Mouse (Mus musculus) G1E-ER4 (cell line): ENCODE data around the gene Tbxa2r. TPM values are rescaled to one million over a fixed set of nuclear protein-coding genes. Genes with fewer than 3 reads are reported as not detected.

Experiments
- GATA1 ChIP-seq: IDR thresholded peaks from one replicate; pipeline ENCODE4 v1.8.0; 2012; ENCODE audit warnings: low read length, inconsistent platforms
- polyA plus RNA-seq: library from polyadenylated mRNA; stranded (reverse); fragments of >175 nt; gene quantifications from 2 replicates; pipeline ENCODE4 v1.2.3, GENCODE M21; 2012

Gene Tbxa2r
- polyA plus RNA-seq, result not detected in 2 replicates

- no peak for TF ChIP-seq GATA1
These were observed at the start of gene Tbxa2r for GRCm38 (mm10) chr10:81328386-81328785. TSS of gene Tbxa2r (plus strand) at chr10:81328731.

GRCm38 (mm10) chr10:81279496-81279895 is 49.0 kb upstream of the Tbxa2r start:
- TF ChIP-seq GATA1, result no peak

GRCm38 (mm10) chr10:81284189-81284588 is 44.3 kb upstream of the Tbxa2r start:
- no peak for TF ChIP-seq GATA1

GRCm38 (mm10) chr10:81284719-81285118 is 43.8 kb upstream of the Tbxa2r start:
- TF ChIP-seq GATA1, result no peak

GRCm38 (mm10) chr10:81285694-81286450 is 42.7 kb upstream of the Tbxa2r start:
- no peak for TF ChIP-seq GATA1

- no peak for TF ChIP-seq GATA1
These were observed 41.9 kb upstream of the Tbxa2r start for GRCm38 (mm10) chr10:81286586-81286985.

- TF ChIP-seq GATA1, result no peak
These were observed 40.9 kb upstream of the Tbxa2r start for GRCm38 (mm10) chr10:81287513-81288157.

GRCm38 (mm10) chr10:81288601-81289000 is 39.9 kb upstream of the Tbxa2r start:
- no peak for TF ChIP-seq GATA1

GRCm38 (mm10) chr10:81289278-81289677 is 39.3 kb upstream of the Tbxa2r start:
- TF ChIP-seq GATA1, result no peak

- TF ChIP-seq GATA1, result no peak
These were observed 38.7 kb upstream of the Tbxa2r start for GRCm38 (mm10) chr10:81289811-81290210.

- no peak for TF ChIP-seq GATA1
These were observed 37.7 kb upstream of the Tbxa2r start for GRCm38 (mm10) chr10:81290698-81291460.

- TF ChIP-seq GATA1, result no peak
These were observed 36.9 kb upstream of the Tbxa2r start, which contains the start of gene Tjp3 for GRCm38 (mm10) chr10:81291511-81292104. TSS of gene Tjp3 (minus strand) at chr10:81291581.

- no peak for TF ChIP-seq GATA1
These were observed 35.8 kb upstream of the Tbxa2r start, which contains the start of gene Pip5k1c for GRCm38 (mm10) chr10:81292554-81293333. TSS of gene Pip5k1c (plus strand) at chr10:81292963.

GRCm38 (mm10) chr10:81293334-81294030 is 35.0 kb upstream of the Tbxa2r start:
- no peak for TF ChIP-seq GATA1
